Mouse (Mus musculus) c-Kit-positive CD71-positive TER-119-negative erythroid progenitor cells, embryonic 14.5 days (primary cell): Measurements from ENCODE around the gene Clstn3.
"Not testable (repeated sequence)": the region's sequence is repeated elsewhere in the genome, so short reads cannot be mapped to it uniquely, and the experiment has no call there.

Source experiments
- DNase-seq: peaks from one replicate; pipeline ENCODE4 v3.0.0-alpha.2; 2013; ENCODE audit warnings: low read depth

Gene Clstn3

GRCm38 (mm10) chr6:124448959-124449667 is 15.5 kb downstream of the Clstn3 start:
- no peak for DNase-seq

GRCm38 (mm10) chr6:124448186-124448852 is 16.3 kb downstream of the Clstn3 start:
- no peak for DNase-seq

- DNase-seq = no peak
These were observed 17.2 kb downstream of the Clstn3 start for GRCm38 (mm10) chr6:124447356-124447755.

GRCm38 (mm10) chr6:124446459-124446858 is 18.1 kb downstream of the Clstn3 start:
- DNase-seq = no peak

GRCm38 (mm10) chr6:124446024-124446423 is 18.6 kb downstream of the Clstn3 start:
- no peak for DNase-seq

- no peak for DNase-seq
These were observed 21.3 kb downstream of the Clstn3 start for GRCm38 (mm10) chr6:124443338-124443737.

- no peak for DNase-seq
These were observed 28.3 kb downstream of the Clstn3 start for GRCm38 (mm10) chr6:124436245-124436644.

GRCm38 (mm10) chr6:124435173-124435572 is 29.4 kb downstream of the Clstn3 start:
- no peak for DNase-seq

GRCm38 (mm10) chr6:124433688-124434324 is 30.8 kb downstream of the Clstn3 start:
- DNase-seq = no peak

- no peak for DNase-seq
These were observed 33.7 kb downstream of the Clstn3 start for GRCm38 (mm10) chr6:124430784-124431495.

- DNase-seq = no peak
These were observed 34.2 kb downstream of the Clstn3 start for GRCm38 (mm10) chr6:124430379-124430778.

- DNase-seq = no peak
These were observed 36.6 kb downstream of the Clstn3 start for GRCm38 (mm10) chr6:124427791-124428576.

- no peak for DNase-seq
These were observed 37.3 kb downstream of the Clstn3 start for GRCm38 (mm10) chr6:124427289-124427688.

GRCm38 (mm10) chr6:124426604-124427003 is 38.0 kb downstream of the Clstn3 start:
- no peak for DNase-seq

GRCm38 (mm10) chr6:124425523-124425922 is 39.1 kb downstream of the Clstn3 start:
- no peak for DNase-seq

GRCm38 (mm10) chr6:124425042-124425441 is 39.6 kb downstream of the Clstn3 start:
- not testable (repeated sequence) for DNase-seq

- peak; percentile 34 for DNase-seq
These were observed 40.5 kb downstream of the Clstn3 start for GRCm38 (mm10) chr6:124424068-124424498.

GRCm38 (mm10) chr6:124418686-124419085 is 45.9 kb downstream of the Clstn3 start:
- DNase-seq = no peak

- DNase-seq = peak; percentile 65
These were observed 49.1 kb downstream of the Clstn3 start for GRCm38 (mm10) chr6:124415347-124416088.

GRCm38 (mm10) chr6:124414927-124415325 is 49.7 kb downstream of the Clstn3 start, which contains the start of gene Pex5:
Gene Pex5, minus strand, starts transcription at chr6:124415067.
- peak; percentile 91 for DNase-seq
